Mouse (Mus musculus): ENCODE results near the gene Pde6d. TPM values are rescaled to one million over a fixed set of nuclear protein-coding genes. Genes with fewer than 3 reads are reported as not detected.
A peak's percentile ranks its signal among the peaks of the same experiment; 100 is the strongest.
"Not testable (repeated sequence)": the region's sequence is repeated elsewhere in the genome, so short reads cannot be mapped to it uniquely, and the experiment has no call there.

Pde6d gene
- polyA plus RNA-seq, 1 experiment from 2014 or later: 88.4 TPM

DNA sequence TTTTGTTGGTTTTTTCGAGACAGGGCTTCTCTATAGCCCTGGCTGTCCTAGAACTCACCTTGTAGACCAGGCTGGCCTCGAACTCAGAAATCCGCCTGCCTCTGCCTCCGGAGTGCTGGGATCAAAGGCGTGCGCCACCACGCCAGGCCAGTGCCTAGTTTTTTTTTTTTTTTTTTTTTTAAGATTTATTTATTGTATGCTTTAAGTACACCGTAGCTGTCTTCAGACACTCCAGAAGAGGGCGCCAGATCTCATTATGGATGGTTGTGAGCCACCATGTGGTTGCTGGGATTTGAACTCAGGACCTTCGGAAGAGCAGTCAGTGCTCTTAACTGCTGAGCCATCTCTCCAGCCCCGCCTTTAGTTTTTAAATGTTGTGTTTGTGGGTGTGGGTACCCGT is 42.8 kb downstream of the Pde6d start:
- H3K27me3 ChIP-seq (ENCODE audit: control insufficient read depth, insufficient read depth, low read length); DNase-seq (ENCODE audit: low spot score); H3K9me3 ChIP-seq (replicated peaks; ENCODE audit: control insufficient read depth, low read length); H3K27ac ChIP-seq (replicated peaks; ENCODE audit: low read depth, low read length); H3K4me3 ChIP-seq (ENCODE audit: low read depth, low read length); H3K4me2 ChIP-seq (ENCODE audit: low read depth, low read length); ATAC-seq (replicated peaks; ENCODE audit: insufficient number of reproducible peaks, low FRiP score, low TSS enrichment, low read depth); H3K36me3 ChIP-seq (replicated peaks; ENCODE audit: control insufficient read depth, insufficient read depth, low read depth, low read length); H3K9ac ChIP-seq (replicated peaks; ENCODE audit: low read length); H3K4me1 ChIP-seq (ENCODE audit: control insufficient read depth, insufficient read depth, low read length): not testable (repeated sequence)
- 92% methylated on average over 12 of the region's 12 CpGs for WGBS

DNA sequence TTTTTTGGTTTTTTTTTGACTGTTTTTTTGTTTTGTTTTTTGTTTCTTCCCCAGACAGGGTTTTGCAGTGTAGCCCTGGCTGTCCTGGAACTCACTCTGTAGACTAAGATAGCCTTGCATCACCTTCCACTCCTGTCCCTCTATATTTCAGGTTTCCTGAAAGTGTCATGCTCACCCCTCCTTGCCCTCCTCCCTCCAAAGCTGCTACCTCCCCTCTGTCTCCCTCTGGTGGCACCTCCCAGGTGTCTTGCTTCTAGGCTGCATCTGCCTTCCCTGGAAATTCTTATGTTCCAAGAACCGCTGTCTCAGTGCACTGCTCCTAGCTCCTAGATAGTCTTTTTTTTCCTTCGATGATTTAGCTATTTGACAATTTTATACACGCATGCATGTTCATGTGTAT is 44.0 kb downstream of the Pde6d start:
- WGBS: 64% methylated on average over 3 of the region's 3 CpGs
- peaks cover 4% of the 10 kb centered on the region for H3K36me3 ChIP-seq (replicated peaks; ENCODE audit: control insufficient read depth, insufficient read depth, low read depth, low read length)
- DNase-seq (ENCODE audit: low spot score) (no peak), ATAC-seq (replicated peaks; ENCODE audit: insufficient number of reproducible peaks, low FRiP score, low TSS enrichment, low read depth) (no peak)
- no peaks in the 10 kb centered on the region for H3K9me3 ChIP-seq (replicated peaks; ENCODE audit: control insufficient read depth, low read length)
- H3K4me1 ChIP-seq (ENCODE audit: control insufficient read depth, insufficient read depth, low read length): no peaks in the 10 kb centered on the region
- H3K4me3 ChIP-seq (ENCODE audit: low read depth, low read length): no peak overlapping the region
- H3K27ac ChIP-seq (replicated peaks; ENCODE audit: low read depth, low read length): no peak overlapping the region
- H3K9ac ChIP-seq (replicated peaks; ENCODE audit: low read length): no peak overlapping the region
- no peaks in the 10 kb centered on the region for H3K27me3 ChIP-seq (ENCODE audit: control insufficient read depth, insufficient read depth, low read length)
- H3K4me2 ChIP-seq (ENCODE audit: low read depth, low read length): no peak overlapping the region

DNA sequence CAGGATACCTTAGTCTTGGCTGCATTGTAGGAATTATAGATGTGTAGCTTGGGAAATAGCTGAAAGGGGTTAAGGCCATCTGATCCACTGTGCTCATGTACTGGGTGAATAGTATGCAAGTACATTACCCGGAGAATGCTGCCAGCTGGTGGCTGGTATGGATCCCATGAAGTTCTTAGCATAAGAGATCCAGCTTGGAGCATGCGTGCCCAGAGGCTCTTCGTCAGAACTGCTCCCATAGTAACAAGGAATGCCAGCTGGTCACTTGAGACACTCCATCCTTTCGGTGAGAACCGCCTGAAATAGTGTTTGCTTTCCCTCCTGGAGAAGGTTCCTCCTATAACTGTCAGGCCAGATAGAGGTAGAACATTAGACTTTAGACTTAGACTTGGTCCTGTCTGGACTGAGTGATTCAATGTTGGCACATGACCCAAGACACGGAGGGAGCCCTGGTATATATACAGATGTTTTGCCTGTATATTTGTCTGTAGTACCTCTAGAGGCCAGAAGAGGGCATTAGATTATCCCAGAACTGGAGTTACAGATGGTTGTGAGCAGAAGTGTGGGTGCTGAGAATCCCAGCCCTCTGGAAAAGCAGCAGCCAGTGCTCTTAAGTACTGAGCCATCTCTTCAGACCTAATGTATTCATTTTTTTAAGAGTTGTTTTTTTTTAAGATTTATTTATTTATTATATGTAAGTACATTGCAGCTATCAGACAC is 48.9 kb downstream of the Pde6d start:
- no peak overlapping the region for H3K4me2 ChIP-seq (ENCODE audit: low read depth, low read length)
- peaks cover 6% of the 10 kb centered on the region for H3K4me1 ChIP-seq (ENCODE audit: control insufficient read depth, insufficient read depth, low read length)
- DNase-seq (ENCODE audit: low spot score) (no peak), ATAC-seq (replicated peaks; ENCODE audit: insufficient number of reproducible peaks, low FRiP score, low TSS enrichment, low read depth) (no peak)
- no peaks in the 10 kb centered on the region for H3K27me3 ChIP-seq (ENCODE audit: control insufficient read depth, insufficient read depth, low read length)
- H3K27ac ChIP-seq (replicated peaks; ENCODE audit: low read depth, low read length): no peak overlapping the region
- peaks cover 15% of the 10 kb centered on the region for H3K36me3 ChIP-seq (replicated peaks; ENCODE audit: control insufficient read depth, insufficient read depth, low read depth, low read length)
- no peak overlapping the region for H3K9ac ChIP-seq (replicated peaks; ENCODE audit: low read length)
- H3K4me3 ChIP-seq (ENCODE audit: low read depth, low read length): no peak overlapping the region
- no peaks in the 10 kb centered on the region for H3K9me3 ChIP-seq (replicated peaks; ENCODE audit: control insufficient read depth, low read length)
- WGBS: 88% methylated on average over 6 of the region's 6 CpGs

DNA sequence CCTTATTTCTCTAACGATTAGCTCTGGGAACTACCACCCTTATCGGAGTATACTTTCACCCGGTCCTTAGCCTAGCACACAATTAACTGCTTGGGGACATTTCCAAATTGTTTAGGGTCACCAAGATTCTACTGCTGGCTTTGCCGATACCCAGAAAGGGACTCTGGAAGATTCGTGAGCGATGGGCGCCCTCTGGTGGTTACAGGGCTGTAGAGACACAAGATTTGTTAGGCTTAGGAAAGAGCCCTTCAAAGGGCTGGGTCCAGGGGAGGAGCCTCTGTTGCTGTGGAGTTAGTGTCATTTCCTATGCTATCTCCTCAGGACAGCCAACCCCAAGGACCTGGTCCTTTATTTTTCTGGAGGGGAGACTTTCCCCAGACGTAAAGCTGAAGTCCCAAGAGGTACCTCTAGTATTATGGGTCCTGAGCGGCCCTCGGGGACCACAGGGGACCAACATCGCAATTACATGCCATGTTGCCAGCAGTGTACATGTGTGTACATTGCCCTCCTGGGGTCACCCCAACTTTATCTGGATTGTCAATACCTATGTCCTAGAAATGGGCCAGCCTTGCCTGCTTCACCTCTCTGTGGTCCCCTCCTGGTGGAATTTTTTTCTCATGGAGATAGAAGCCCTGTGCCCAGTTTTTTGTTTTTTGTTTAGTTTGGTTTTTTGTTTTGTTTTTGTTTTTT is 49.9 kb downstream of the Pde6d start:
- Histone ChIP-seq H3K9me3 (replicated peaks; ENCODE audit: control insufficient read depth, low read length) (no peaks in the 10 kb centered on the region), H3K4me2 (ENCODE audit: low read depth, low read length) (peak overlapping the region; percentile 2; the same call in 1 of the 2 replicates), H3K4me1 (ENCODE audit: control insufficient read depth, insufficient read depth, low read length) (peaks cover 6% of the 10 kb centered on the region), H3K36me3 (replicated peaks; ENCODE audit: control insufficient read depth, insufficient read depth, low read depth, low read length) (peaks cover 15% of the 10 kb centered on the region), H3K9ac (replicated peaks; ENCODE audit: low read length) (no peak overlapping the region), H3K4me3 (ENCODE audit: low read depth, low read length) (0 out of 2 replicates have a peak overlapping the region, but pooled peaks have one; percentile 1), H3K27ac (replicated peaks; ENCODE audit: low read depth, low read length) (no peak overlapping the region), H3K27me3 (ENCODE audit: control insufficient read depth, insufficient read depth, low read length) (no peaks in the 10 kb centered on the region)
- WGBS: 24% methylated on average over 11 of the region's 11 CpGs
- ATAC-seq (replicated peaks; ENCODE audit: insufficient number of reproducible peaks, low FRiP score, low TSS enrichment, low read depth) (peak; percentile 45), DNase-seq (ENCODE audit: low spot score) (peak; percentile 97)

DNA sequence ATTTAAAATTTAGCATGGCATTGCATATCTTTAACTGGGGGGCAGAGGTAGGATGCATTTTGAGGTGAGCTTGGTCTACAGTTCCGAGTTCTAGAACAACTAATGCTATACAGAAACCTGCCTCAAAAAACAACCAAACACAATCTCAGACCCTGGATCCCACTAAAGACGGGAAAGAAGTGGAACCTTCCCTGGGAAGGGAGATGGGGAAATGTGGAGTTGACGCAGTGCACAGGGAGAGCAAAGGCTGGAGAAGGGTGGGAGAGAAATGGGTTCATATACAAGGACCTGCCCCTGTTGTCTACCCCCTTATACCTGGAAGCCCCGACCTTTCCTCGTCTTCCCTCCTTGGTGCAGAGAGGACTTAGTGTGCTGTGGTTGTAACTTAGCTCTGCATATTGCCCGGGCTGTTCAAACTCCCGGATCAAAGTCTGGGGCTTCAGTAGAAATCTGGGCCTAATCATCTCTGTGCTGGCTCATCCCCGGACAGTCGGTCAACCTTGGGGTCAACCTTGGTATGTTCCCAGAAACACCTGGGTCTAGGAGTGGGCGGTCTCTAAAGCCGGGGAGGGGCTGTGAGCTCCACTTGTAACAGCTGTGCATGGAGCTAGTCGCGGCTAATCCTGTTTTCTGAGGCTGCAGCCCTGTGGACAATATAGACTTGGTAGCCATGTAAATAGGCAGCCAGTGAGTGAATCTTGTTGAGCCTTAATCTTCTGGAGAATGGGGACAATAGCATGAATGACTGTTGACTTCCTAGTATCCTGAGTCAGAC is 50.7 kb downstream of the Pde6d start:
- H3K4me3 ChIP-seq (ENCODE audit: low read depth, low read length): peak overlapping the region; percentile 15; the same call in 1 of the 2 replicates
- H3K9me3 ChIP-seq (replicated peaks; ENCODE audit: control insufficient read depth, low read length): no peaks in the 10 kb centered on the region
- peak; percentile 73 for DNase-seq (ENCODE audit: low spot score)
- H3K36me3 ChIP-seq (replicated peaks; ENCODE audit: control insufficient read depth, insufficient read depth, low read depth, low read length): peaks cover 15% of the 10 kb centered on the region
- peak overlapping the region; percentile 25; the same call in 1 of the 2 replicates for H3K9ac ChIP-seq (replicated peaks; ENCODE audit: low read length)
- H3K4me1 ChIP-seq (ENCODE audit: control insufficient read depth, insufficient read depth, low read length): peaks cover 6% of the 10 kb centered on the region
- ATAC-seq (replicated peaks; ENCODE audit: insufficient number of reproducible peaks, low FRiP score, low TSS enrichment, low read depth): peak; percentile 66
- WGBS: 4% methylated on average over 13 of the region's 13 CpGs
- H3K27ac ChIP-seq (replicated peaks; ENCODE audit: low read depth, low read length): 0 out of 2 replicates have a peak overlapping the region, but pooled peaks have one; percentile 47
- H3K27me3 ChIP-seq (ENCODE audit: control insufficient read depth, insufficient read depth, low read length): no peaks in the 10 kb centered on the region
- H3K4me2 ChIP-seq (ENCODE audit: low read depth, low read length): peak overlapping the region; percentile 2; the same call in 1 of the 2 replicates

DNA sequence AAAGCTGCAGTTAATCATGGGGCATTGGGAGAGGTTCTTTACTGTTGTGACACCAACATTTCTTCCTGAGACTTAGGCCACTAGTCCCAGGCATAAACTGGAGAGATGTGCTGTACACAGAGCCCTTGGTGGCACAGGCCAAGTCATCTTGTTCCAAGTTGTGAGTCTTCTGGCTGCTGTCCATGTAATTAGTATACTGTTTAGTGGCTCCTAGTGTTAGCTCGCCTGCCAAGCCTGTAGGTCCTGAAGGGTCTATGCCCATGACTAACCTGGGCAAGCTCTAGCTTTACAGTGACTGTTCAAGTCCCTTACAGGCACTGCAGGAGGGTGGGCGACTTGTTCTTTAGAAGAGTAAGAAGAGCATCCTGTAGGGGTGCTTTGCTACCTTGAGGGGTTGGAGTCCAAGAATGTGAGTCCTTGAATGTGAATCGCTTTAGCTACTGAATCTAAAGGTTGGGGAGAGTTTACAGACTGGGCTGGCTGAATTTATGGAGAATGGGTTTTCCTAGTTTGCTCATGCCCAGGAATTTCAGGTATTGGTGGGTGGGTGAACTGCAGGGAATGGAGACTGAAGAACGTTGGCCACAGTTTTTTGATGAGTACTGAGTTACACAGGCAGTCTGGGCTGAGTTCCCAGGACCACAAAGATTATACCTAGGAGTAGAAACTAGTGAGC is 51.4 kb downstream of the Pde6d start:
- Histone ChIP-seq H3K9ac (replicated peaks; ENCODE audit: low read length) (peak overlapping the region; percentile 34), H3K4me3 (ENCODE audit: low read depth, low read length) (peak overlapping the region; percentile 4; the same call in 1 of the 2 replicates), H3K27ac (replicated peaks; ENCODE audit: low read depth, low read length) (no peak overlapping the region), H3K27me3 (ENCODE audit: control insufficient read depth, insufficient read depth, low read length) (no peaks in the 10 kb centered on the region), H3K9me3 (replicated peaks; ENCODE audit: control insufficient read depth, low read length) (no peaks in the 10 kb centered on the region), H3K36me3 (replicated peaks; ENCODE audit: control insufficient read depth, insufficient read depth, low read depth, low read length) (peaks cover 15% of the 10 kb centered on the region), H3K4me2 (ENCODE audit: low read depth, low read length) (no peak overlapping the region; the same call in 1 of the 2 replicates), H3K4me1 (ENCODE audit: control insufficient read depth, insufficient read depth, low read length) (peaks cover 6% of the 10 kb centered on the region)
- DNase-seq (ENCODE audit: low spot score): peak; percentile 51
- no peak for ATAC-seq (replicated peaks; ENCODE audit: insufficient number of reproducible peaks, low FRiP score, low TSS enrichment, low read depth)
- WGBS: 14% methylated on average over 4 of the region's 4 CpGs

DNA sequence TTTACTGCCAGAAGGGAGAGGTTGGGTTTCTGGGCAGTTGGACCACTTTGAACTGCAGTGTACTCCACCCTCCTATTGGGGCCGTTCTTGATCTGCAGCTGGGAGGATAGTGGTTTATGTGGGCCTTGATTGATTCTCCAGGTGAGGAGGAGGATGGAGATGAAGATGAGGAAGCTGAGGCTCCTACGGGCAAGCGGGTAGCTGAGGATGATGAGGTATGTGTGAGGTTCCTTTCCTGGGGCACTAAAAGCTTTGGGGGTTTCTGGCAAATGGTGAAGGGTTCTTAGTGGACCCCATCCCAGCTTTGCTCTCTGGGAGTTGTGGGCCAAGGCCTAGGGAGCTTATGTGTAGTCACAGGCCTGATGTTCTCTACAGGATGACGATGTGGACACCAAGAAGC is 52.8 kb downstream of the Pde6d start:
- Histone ChIP-seq H3K27ac (replicated peaks; ENCODE audit: low read depth, low read length) (no peak overlapping the region), H3K9me3 (replicated peaks; ENCODE audit: control insufficient read depth, low read length) (no peaks in the 10 kb centered on the region), H3K4me3 (ENCODE audit: low read depth, low read length) (peak overlapping the region; percentile 100), H3K36me3 (replicated peaks; ENCODE audit: control insufficient read depth, insufficient read depth, low read depth, low read length) (peaks cover 15% of the 10 kb centered on the region), H3K27me3 (ENCODE audit: control insufficient read depth, insufficient read depth, low read length) (no peaks in the 10 kb centered on the region), H3K4me2 (ENCODE audit: low read depth, low read length) (peak overlapping the region; percentile 85), H3K4me1 (ENCODE audit: control insufficient read depth, insufficient read depth, low read length) (peaks cover 6% of the 10 kb centered on the region), H3K9ac (replicated peaks; ENCODE audit: low read length) (peak overlapping the region; percentile 100)
- ATAC-seq (replicated peaks; ENCODE audit: insufficient number of reproducible peaks, low FRiP score, low TSS enrichment, low read depth) (no peak), DNase-seq (ENCODE audit: low spot score) (no peak)
- WGBS: 47% methylated on average over 4 of the region's 4 CpGs
